Mouse (Mus musculus) lung, adult 2 months (tissue): ENCODE results near the gene Iglon5.

Experiments
- CTCF ChIP-seq: fragments of 200-500 bp; IDR thresholded peaks from 2 replicates; pipeline ENCODE4 v1.5.1; 2011; ENCODE audit warnings: mild to moderate bottlenecking, low read length, control low read depth; ENCODE audit not compliant: insufficient read depth
- POLR2A ChIP-seq: fragments of 200-500 bp; IDR thresholded peaks from 2 replicates; pipeline ENCODE4 v1.6.1; 2011; ENCODE audit warnings: low read depth, mild to moderate bottlenecking, control low read depth, low read length, borderline replicate concordance; ENCODE audit errors: extremely low read depth

- TF ChIP-seq CTCF = peak; percentile 32; the same call in 1 of the 2 replicates
- TF ChIP-seq POLR2A = no peak
Measured at GRCm38 (mm10) chr7:43525313-43525712, 35.4 kb upstream of the Iglon5 start.
